Mouse (Mus musculus): Measurements from ENCODE around the gene Enpp3. TPM values are rescaled to one million over a fixed set of nuclear protein-coding genes. Genes with fewer than 3 reads are reported as not detected.

Gene Enpp3
- polyA plus RNA-seq, 1 experiment from 2014 or later: 2.9 TPM

DNA sequence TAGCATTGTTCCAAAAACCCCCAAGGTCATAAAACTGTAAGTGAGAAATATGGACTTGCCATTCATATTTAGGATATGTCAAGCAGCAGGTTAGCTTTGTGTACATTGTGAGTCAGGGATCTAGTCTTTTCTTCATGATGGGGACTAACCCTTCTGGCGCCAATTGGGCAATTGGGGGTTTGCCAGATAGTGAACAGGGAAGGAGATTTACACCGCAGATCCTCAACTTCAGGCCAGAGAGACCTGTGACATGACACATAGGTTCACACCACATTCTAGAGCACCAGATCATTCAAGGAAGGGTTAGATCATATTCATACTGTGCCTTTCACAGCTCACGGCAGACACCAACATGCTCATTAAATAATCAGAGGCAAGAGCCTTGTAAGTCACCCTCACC is 58.7 kb downstream of the Enpp3 start:
- Histone ChIP-seq H3K27me3 (replicated peaks; ENCODE audit: control insufficient read depth, insufficient read depth, low read length) (no peaks in the 10 kb centered on the region), H3K36me3 (ENCODE audit: control insufficient read depth, insufficient read depth) (no peaks in the 10 kb centered on the region), H3K27ac (ENCODE audit: low read length) (no peak overlapping the region), H3K9me3 (ENCODE audit: control insufficient read depth, low read length) (no peaks in the 10 kb centered on the region), H3K4me1 (replicated peaks; ENCODE audit: control insufficient read depth, insufficient read depth, low read length) (no peaks in the 10 kb centered on the region), H3K4me2 (ENCODE audit: low read length) (no peak overlapping the region), H3K9ac (replicated peaks; ENCODE audit: low read depth, low read length) (no peak overlapping the region), H3K4me3 (replicated peaks; ENCODE audit: low read length) (no peak overlapping the region)
- WGBS: 80% methylated on average over 3 of the region's 3 CpGs
- ATAC-seq: no peak

DNA sequence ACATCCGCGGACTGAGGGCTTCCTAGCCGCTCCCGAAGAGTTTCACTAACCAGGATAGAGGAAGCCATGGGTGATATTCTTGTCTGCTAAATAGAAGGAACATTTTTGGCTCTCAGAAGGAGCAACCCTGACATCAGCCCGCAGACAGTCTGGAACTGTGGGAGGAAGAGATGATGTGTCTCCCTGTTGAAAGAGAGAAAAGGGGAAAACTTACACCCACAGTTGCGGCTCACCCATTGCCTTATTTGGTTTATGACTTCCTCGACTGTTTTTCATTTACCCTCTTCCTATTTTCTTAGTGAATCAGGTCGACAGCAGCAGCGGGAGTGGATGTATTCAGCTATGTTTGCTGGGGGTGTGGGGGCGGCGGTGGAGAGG is 64.0 kb downstream of the Enpp3 start:
- no peak overlapping the region for H3K27ac ChIP-seq (ENCODE audit: low read length)
- H3K27me3 ChIP-seq (replicated peaks; ENCODE audit: control insufficient read depth, insufficient read depth, low read length): no peaks in the 10 kb centered on the region
- no peak for ATAC-seq
- no peak overlapping the region for H3K4me3 ChIP-seq (replicated peaks; ENCODE audit: low read length)
- H3K36me3 ChIP-seq (ENCODE audit: control insufficient read depth, insufficient read depth): no peaks in the 10 kb centered on the region
- no peaks in the 10 kb centered on the region for H3K9me3 ChIP-seq (ENCODE audit: control insufficient read depth, low read length)
- WGBS: 86% methylated on average over 11 of the region's 11 CpGs
- H3K4me2 ChIP-seq (ENCODE audit: low read length): no peak overlapping the region
- H3K4me1 ChIP-seq (replicated peaks; ENCODE audit: control insufficient read depth, insufficient read depth, low read length): no peaks in the 10 kb centered on the region
- no peak overlapping the region for H3K9ac ChIP-seq (replicated peaks; ENCODE audit: low read depth, low read length)

DNA sequence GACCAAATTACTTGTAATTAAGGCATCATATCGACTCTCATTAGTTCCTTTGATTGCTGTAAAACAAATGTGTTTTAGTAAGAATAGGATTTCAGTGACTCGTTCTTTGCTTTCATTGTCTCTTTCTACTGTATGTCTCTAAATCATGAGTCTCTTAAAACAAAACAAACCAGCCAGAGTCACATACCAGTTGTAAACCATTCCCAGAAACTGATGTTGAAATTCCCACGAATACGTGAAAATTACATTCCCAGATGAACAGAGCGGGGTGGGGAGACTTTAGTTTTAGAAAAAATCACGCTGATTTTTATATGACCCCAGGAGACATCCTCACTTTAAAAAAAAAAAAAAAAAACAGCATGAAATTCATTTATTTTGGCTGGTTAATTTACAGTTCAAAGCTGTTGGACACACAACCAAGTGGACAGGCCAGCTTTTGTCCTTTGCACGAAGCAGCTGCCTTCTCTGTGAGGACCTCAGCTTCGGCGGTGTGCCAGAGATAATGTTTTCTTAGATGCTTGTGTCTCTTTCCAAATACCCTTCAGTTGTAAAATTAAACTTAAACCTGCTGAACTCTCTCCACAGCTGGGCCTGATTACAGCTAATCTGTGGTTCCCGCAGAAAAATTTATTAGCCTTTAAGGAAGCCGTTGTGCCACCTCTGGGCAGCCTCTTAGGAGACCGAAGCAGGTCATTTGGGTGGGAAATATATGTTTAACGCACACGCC is 64.5 kb downstream of the Enpp3 start:
- H3K4me1 ChIP-seq (replicated peaks; ENCODE audit: control insufficient read depth, insufficient read depth, low read length): no peaks in the 10 kb centered on the region
- 87% methylated on average over 14 of the region's 14 CpGs for WGBS
- no peaks in the 10 kb centered on the region for H3K9me3 ChIP-seq (ENCODE audit: control insufficient read depth, low read length)
- H3K4me2 ChIP-seq (ENCODE audit: low read length): no peak overlapping the region
- no peak overlapping the region for H3K9ac ChIP-seq (replicated peaks; ENCODE audit: low read depth, low read length)
- no peak for ATAC-seq
- no peak overlapping the region for H3K4me3 ChIP-seq (replicated peaks; ENCODE audit: low read length)
- no peak overlapping the region for H3K27ac ChIP-seq (ENCODE audit: low read length)
- no peaks in the 10 kb centered on the region for H3K27me3 ChIP-seq (replicated peaks; ENCODE audit: control insufficient read depth, insufficient read depth, low read length)
- H3K36me3 ChIP-seq (ENCODE audit: control insufficient read depth, insufficient read depth): no peaks in the 10 kb centered on the region

DNA sequence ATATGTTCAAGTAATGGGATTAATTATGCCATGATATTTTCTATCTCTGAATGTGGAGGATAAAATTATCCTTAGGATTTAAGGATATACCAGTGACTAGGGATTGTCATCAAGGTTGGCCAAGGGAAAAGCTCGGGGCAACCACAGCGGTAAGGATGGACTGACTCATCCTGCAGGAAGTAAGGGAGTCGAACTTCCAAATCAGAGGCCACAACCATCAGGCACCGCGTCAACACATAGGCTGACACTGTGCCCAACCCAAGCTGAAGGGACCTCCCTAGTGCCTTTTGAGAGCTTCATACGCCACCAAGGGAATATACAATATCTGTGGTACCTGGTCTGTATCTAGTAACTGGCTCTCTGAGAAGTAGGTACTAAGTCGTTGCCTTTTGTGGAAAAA is 73.1 kb downstream of the Enpp3 start:
- Histone ChIP-seq H3K9me3 (ENCODE audit: control insufficient read depth, low read length) (no peaks in the 10 kb centered on the region), H3K4me1 (replicated peaks; ENCODE audit: control insufficient read depth, insufficient read depth, low read length) (0 out of 2 replicates have a peak, but pooled peaks cover 2% of the 10 kb centered on the region), H3K27me3 (replicated peaks; ENCODE audit: control insufficient read depth, insufficient read depth, low read length) (no peaks in the 10 kb centered on the region), H3K27ac (ENCODE audit: low read length) (no peak overlapping the region), H3K4me2 (ENCODE audit: low read length) (no peak overlapping the region), H3K4me3 (replicated peaks; ENCODE audit: low read length) (no peak overlapping the region), H3K36me3 (ENCODE audit: control insufficient read depth, insufficient read depth) (no peaks in the 10 kb centered on the region), H3K9ac (replicated peaks; ENCODE audit: low read depth, low read length) (no peak overlapping the region)
- no peak for ATAC-seq
- 96% methylated on average over 7 of the region's 7 CpGs for WGBS

DNA sequence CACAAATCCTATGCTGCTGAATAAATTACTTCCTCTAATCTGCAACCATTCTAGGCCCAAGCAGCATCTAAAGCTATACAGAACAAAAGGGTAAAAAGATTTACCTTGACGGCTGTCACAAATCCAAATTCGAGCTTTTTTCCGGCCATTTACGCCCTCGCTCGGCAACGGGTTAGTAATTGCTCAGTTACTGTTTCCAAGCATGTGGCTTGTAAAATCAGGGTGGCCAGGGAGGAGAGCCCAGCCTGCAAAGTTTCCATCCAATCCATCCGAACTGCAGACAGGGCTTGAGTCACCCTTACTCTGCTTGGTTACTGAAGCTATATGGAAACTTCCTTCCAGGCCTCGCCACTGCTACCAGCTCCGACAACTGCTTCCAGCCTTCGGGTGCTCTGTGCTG is 74.9 kb downstream of the Enpp3 start:
- H3K27me3 ChIP-seq (replicated peaks; ENCODE audit: control insufficient read depth, insufficient read depth, low read length): no peaks in the 10 kb centered on the region
- H3K9ac ChIP-seq (replicated peaks; ENCODE audit: low read depth, low read length): no peak overlapping the region
- H3K4me2 ChIP-seq (ENCODE audit: low read length): no peak overlapping the region
- H3K4me1 ChIP-seq (replicated peaks; ENCODE audit: control insufficient read depth, insufficient read depth, low read length): 0 out of 2 replicates have a peak, but pooled peaks cover 2% of the 10 kb centered on the region
- H3K27ac ChIP-seq (ENCODE audit: low read length): no peak overlapping the region
- no peak overlapping the region for H3K4me3 ChIP-seq (replicated peaks; ENCODE audit: low read length)
- WGBS: 36% methylated on average over 11 of the region's 11 CpGs
- no peak for ATAC-seq
- no peaks in the 10 kb centered on the region for H3K36me3 ChIP-seq (ENCODE audit: control insufficient read depth, insufficient read depth)
- H3K9me3 ChIP-seq (ENCODE audit: control insufficient read depth, low read length): no peaks in the 10 kb centered on the region

DNA sequence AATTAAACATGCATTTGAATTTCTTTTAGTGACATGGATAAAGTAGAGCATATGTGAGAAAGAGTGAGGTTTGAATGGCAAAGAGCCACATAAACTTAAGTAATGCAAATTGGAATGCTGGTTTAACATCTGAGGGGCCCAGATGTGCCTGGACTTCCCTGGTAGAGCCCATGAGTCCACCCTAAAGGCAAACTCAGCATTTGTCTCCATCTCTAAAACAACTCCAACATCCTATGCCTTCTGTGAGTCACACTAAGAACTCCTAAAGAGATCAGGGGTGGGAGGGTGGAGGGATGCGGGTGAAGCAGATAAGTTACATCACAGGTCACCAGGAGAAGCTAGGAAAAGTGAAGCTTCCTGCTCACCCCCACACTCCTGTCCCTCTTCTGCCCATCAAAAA is 76.6 kb downstream of the Enpp3 start:
- Histone ChIP-seq H3K27me3 (replicated peaks; ENCODE audit: control insufficient read depth, insufficient read depth, low read length) (no peaks in the 10 kb centered on the region), H3K9me3 (ENCODE audit: control insufficient read depth, low read length) (no peaks in the 10 kb centered on the region), H3K27ac (ENCODE audit: low read length) (no peak overlapping the region), H3K4me2 (ENCODE audit: low read length) (no peak overlapping the region), H3K9ac (replicated peaks; ENCODE audit: low read depth, low read length) (no peak overlapping the region), H3K36me3 (ENCODE audit: control insufficient read depth, insufficient read depth) (no peaks in the 10 kb centered on the region), H3K4me1 (replicated peaks; ENCODE audit: control insufficient read depth, insufficient read depth, low read length) (0 out of 2 replicates have a peak, but pooled peaks cover 2% of the 10 kb centered on the region), H3K4me3 (replicated peaks; ENCODE audit: low read length) (no peak overlapping the region)
- WGBS: 94% methylated on average over 1 of the region's 1 CpGs
- no peak for ATAC-seq

DNA sequence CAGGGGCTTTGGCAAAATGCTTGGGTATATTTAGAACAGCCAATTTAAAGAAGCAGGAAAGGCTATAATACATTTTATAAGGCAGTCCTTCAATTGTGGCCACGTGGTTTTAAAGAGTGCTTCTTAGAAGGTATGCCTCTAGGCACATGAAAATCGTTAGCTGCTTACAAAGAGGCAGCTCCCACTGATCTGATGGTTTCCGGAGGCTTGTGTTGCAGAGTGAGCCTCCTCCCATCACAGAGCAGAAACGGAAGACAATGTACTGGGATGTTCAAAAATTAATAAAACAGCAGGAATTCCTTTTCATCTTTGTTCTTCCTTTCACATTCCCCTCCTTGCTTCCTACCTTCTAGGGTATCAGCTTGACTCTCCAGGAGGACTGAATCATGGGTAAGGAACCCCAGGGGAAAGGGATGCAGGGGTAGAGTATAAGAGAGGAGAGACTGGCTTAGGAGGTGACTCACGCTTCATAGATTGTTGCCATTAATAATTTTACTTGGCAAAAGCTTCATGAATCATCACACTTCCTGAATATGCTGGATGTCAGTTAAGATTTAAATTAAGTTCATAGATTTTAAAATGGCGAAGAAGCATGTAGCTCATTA is 77.4 kb downstream of the Enpp3 start:
- no peak overlapping the region for H3K4me2 ChIP-seq (ENCODE audit: low read length)
- ATAC-seq: peak; percentile 71
- no peak overlapping the region; the same call in 1 of the 2 replicates for H3K27ac ChIP-seq (ENCODE audit: low read length)
- H3K27me3 ChIP-seq (replicated peaks; ENCODE audit: control insufficient read depth, insufficient read depth, low read length): no peaks in the 10 kb centered on the region
- 0 out of 2 replicates have a peak, but pooled peaks cover 2% of the 10 kb centered on the region for H3K4me1 ChIP-seq (replicated peaks; ENCODE audit: control insufficient read depth, insufficient read depth, low read length)
- no peak overlapping the region for H3K4me3 ChIP-seq (replicated peaks; ENCODE audit: low read length)
- no peaks in the 10 kb centered on the region for H3K9me3 ChIP-seq (ENCODE audit: control insufficient read depth, low read length)
- WGBS: 39% methylated on average over 6 of the region's 6 CpGs
- H3K36me3 ChIP-seq (ENCODE audit: control insufficient read depth, insufficient read depth): no peaks in the 10 kb centered on the region
- no peak overlapping the region for H3K9ac ChIP-seq (replicated peaks; ENCODE audit: low read depth, low read length)

DNA sequence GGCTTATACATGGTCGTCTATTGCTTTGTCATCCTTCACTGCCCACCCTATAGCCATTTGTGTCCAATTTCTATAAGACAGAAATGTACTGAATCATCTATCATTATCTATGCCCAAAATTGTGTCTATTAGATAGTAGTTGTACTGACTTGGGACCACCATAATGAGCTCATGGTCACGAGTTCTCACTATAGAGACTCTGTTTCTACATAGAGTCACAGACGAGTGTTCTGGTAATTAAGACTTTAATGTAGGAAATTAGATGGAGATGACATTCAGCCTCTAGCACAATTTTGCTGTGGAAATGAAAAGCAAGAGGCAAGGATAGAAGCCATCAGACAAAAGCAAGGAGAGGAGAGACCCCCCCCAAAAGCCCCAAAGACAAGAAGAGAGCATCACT is 78.0 kb downstream of the Enpp3 start:
- Histone ChIP-seq H3K27me3 (replicated peaks; ENCODE audit: control insufficient read depth, insufficient read depth, low read length) (no peaks in the 10 kb centered on the region), H3K4me3 (replicated peaks; ENCODE audit: low read length) (no peak overlapping the region), H3K4me2 (ENCODE audit: low read length) (no peak overlapping the region), H3K27ac (ENCODE audit: low read length) (no peak overlapping the region), H3K9me3 (ENCODE audit: control insufficient read depth, low read length) (no peaks in the 10 kb centered on the region), H3K36me3 (ENCODE audit: control insufficient read depth, insufficient read depth) (no peaks in the 10 kb centered on the region), H3K4me1 (replicated peaks; ENCODE audit: control insufficient read depth, insufficient read depth, low read length) (0 out of 2 replicates have a peak, but pooled peaks cover 2% of the 10 kb centered on the region), H3K9ac (replicated peaks; ENCODE audit: low read depth, low read length) (no peak overlapping the region)
- WGBS: 58% methylated on average over 3 of the region's 3 CpGs
- ATAC-seq: no peak

DNA sequence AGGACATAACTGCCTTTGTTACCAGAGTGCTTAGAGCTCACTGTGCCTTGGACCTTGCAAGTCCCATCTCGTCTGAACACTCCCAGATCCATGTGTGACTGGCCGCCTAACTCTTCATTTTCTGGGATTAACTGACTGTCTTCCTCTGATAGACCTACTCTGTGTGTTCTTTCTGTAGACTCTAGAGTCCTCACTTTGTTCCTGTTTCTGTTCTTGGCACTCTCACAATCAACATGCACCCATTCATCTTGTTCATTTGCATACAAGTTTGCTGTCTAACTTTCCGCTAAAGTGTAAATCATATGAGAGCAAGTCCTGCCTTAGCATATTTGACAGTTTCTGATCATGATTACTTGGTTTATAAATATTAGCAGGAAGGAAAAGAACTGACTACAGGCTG is 79.4 kb downstream of the Enpp3 start:
- no peak for ATAC-seq
- WGBS: 86% methylated on average over 3 of the region's 3 CpGs
- no peak overlapping the region for H3K9ac ChIP-seq (replicated peaks; ENCODE audit: low read depth, low read length)
- no peaks in the 10 kb centered on the region for H3K27me3 ChIP-seq (replicated peaks; ENCODE audit: control insufficient read depth, insufficient read depth, low read length)
- H3K27ac ChIP-seq (ENCODE audit: low read length): no peak overlapping the region
- H3K4me2 ChIP-seq (ENCODE audit: low read length): no peak overlapping the region
- H3K9me3 ChIP-seq (ENCODE audit: control insufficient read depth, low read length): no peaks in the 10 kb centered on the region
- H3K4me3 ChIP-seq (replicated peaks; ENCODE audit: low read length): no peak overlapping the region
- H3K36me3 ChIP-seq (ENCODE audit: control insufficient read depth, insufficient read depth): no peaks in the 10 kb centered on the region
- 0 out of 2 replicates have a peak, but pooled peaks cover 2% of the 10 kb centered on the region for H3K4me1 ChIP-seq (replicated peaks; ENCODE audit: control insufficient read depth, insufficient read depth, low read length)

Measured in forebrain, embryonic 16.5 days (tissue).